Mouse (Mus musculus) cerebellum, adult (tissue): ENCODE measurements at regions not wholly inside any gene's neighbourhood (a gene's known extent, or its start where the extent isn't known, plus 50 kb on each side); places are given as distances from the start of the nearest gene placed in this dataset.

Source experiments
- ATAC-seq: cut with Nextera tagmentation; 2 replicates; pipeline ENCODE4 v1.9.2; 2017; ENCODE audit warnings: mild to moderate bottlenecking, moderate library complexity, mixed read lengths; ENCODE audit not compliant: insufficient number of reproducible peaks, low FRiP score, low TSS enrichment

- no peak for ATAC-seq
These were observed 52.0 kb upstream of the C030005K15Rik start for GRCm38 (mm10) chr10:97778531-97778930.

GRCm38 (mm10) chr10:97779335-97779734 is 52.8 kb upstream of the C030005K15Rik start:
- no peak for ATAC-seq

GRCm38 (mm10) chr10:97793804-97794203 is 67.2 kb upstream of the C030005K15Rik start:
- ATAC-seq = no peak

GRCm38 (mm10) chr10:97801448-97802265 is 75.1 kb upstream of the C030005K15Rik start:
- ATAC-seq = no peak

GRCm38 (mm10) chr10:97807947-97808346 is 81.4 kb upstream of the C030005K15Rik start:
- ATAC-seq = no peak

- peak; percentile 49; the same call in 1 of the 2 replicates for ATAC-seq
These were observed 116.0 kb upstream of the C030005K15Rik start for GRCm38 (mm10) chr10:97842574-97842973.

- ATAC-seq = no peak
These were observed 124.9 kb upstream of the C030005K15Rik start for GRCm38 (mm10) chr10:97851487-97851886.

- no peak for ATAC-seq
These were observed 150.5 kb upstream of the C030005K15Rik start for GRCm38 (mm10) chr10:97877088-97877487.

- ATAC-seq = no peak
These were observed 159.5 kb upstream of the C030005K15Rik start for GRCm38 (mm10) chr10:97886049-97886448.

GRCm38 (mm10) chr10:97905793-97906192 is 179.2 kb upstream of the C030005K15Rik start:
- ATAC-seq = no peak

- no peak for ATAC-seq
These were observed 199.0 kb upstream of the C030005K15Rik start for GRCm38 (mm10) chr10:97925568-97925967.

- no peak for ATAC-seq
These were observed 213.8 kb upstream of the C030005K15Rik start for GRCm38 (mm10) chr10:97940345-97940744.

- ATAC-seq = no peak
These were observed 239.3 kb upstream of the C030005K15Rik start for GRCm38 (mm10) chr10:97965881-97966280.

- no peak for ATAC-seq
These were observed 240.4 kb upstream of the C030005K15Rik start for GRCm38 (mm10) chr10:97966931-97967330.

- ATAC-seq = no peak
These were observed 280.5 kb upstream of the C030005K15Rik start for GRCm38 (mm10) chr10:98007037-98007436.

GRCm38 (mm10) chr10:98008355-98008754 is 281.8 kb upstream of the C030005K15Rik start:
- ATAC-seq = no peak

- no peak for ATAC-seq
These were observed 286.4 kb upstream of the C030005K15Rik start for GRCm38 (mm10) chr10:98012916-98013315.

GRCm38 (mm10) chr10:98014985-98015902 is 288.7 kb upstream of the C030005K15Rik start:
- ATAC-seq = no peak

- ATAC-seq = no peak
These were observed 290.2 kb upstream of the C030005K15Rik start for GRCm38 (mm10) chr10:98016596-98017304.

GRCm38 (mm10) chr10:98029124-98029523 is 302.6 kb upstream of the C030005K15Rik start:
- ATAC-seq = no peak
